Mouse (Mus musculus) heart, embryonic 15.5 days (tissue): ENCODE measurements at regions not wholly inside any gene's neighbourhood (a gene's known extent, or its start where the extent isn't known, plus 50 kb on each side); places are given as distances from the start of the nearest gene placed in this dataset.

Experiments used
- ATAC-seq: fragments of 200-750 bp; cut with Nextera tagmentation; replicated peaks from 2 replicates; pipeline ENCODE4 v1.8.0; 2017; ENCODE audit warnings: low read depth, moderate TSS enrichment; ENCODE audit not compliant: insufficient number of reproducible peaks, insufficient read depth, low FRiP score
- H3K27ac ChIP-seq: fragments of 300-500 bp; sonication (generic); 2 replicates; pipeline ENCODE4 v1.5.1; 2015; ENCODE audit warnings: mild to moderate bottlenecking, inconsistent platforms
- H3K27me3 ChIP-seq: fragments of 300-500 bp; sonication (generic); 2 replicates; pipeline ENCODE4 v1.6.1; 2015; ENCODE audit warnings: inconsistent platforms
- H3K36me3 ChIP-seq: fragments of 300-500 bp; sonication (generic); 2 replicates; pipeline ENCODE4 v1.6.1; 2015; ENCODE audit warnings: mild to moderate bottlenecking, inconsistent platforms
- H3K4me1 ChIP-seq: fragments of 300-500 bp; sonication (generic); replicated peaks from 2 replicates; pipeline ENCODE4 v1.6.1; 2015; ENCODE audit warnings: inconsistent platforms
- H3K4me2 ChIP-seq: fragments of 300-500 bp; sonication (generic); 2 replicates; pipeline ENCODE4 v1.6.1; 2015; ENCODE audit warnings: inconsistent platforms, mild to moderate bottlenecking, moderate library complexity
- H3K4me3 ChIP-seq: fragments of 300-500 bp; sonication (generic); 2 replicates; pipeline ENCODE4 v1.5.1; 2015; ENCODE audit warnings: mild to moderate bottlenecking, inconsistent platforms
- H3K9ac ChIP-seq: fragments of 300-500 bp; sonication (generic); 2 replicates; pipeline ENCODE4 v1.6.1; 2015; ENCODE audit warnings: mild to moderate bottlenecking, inconsistent platforms
- H3K9me3 ChIP-seq: fragments of 300-500 bp; sonication (generic); replicated peaks from 2 replicates; pipeline ENCODE4 v1.6.1; 2016; ENCODE audit warnings: inconsistent platforms
- WGBS: fragments of 180-500 bp; shearing (Covaris S2); methylation state at CpG from one replicate; pipeline ENCODE4 v1.1.7; 2015; ENCODE audit warnings: mixed read lengths; 5-methylcytosine and 5-hydroxymethylcytosine counted together

DNA sequence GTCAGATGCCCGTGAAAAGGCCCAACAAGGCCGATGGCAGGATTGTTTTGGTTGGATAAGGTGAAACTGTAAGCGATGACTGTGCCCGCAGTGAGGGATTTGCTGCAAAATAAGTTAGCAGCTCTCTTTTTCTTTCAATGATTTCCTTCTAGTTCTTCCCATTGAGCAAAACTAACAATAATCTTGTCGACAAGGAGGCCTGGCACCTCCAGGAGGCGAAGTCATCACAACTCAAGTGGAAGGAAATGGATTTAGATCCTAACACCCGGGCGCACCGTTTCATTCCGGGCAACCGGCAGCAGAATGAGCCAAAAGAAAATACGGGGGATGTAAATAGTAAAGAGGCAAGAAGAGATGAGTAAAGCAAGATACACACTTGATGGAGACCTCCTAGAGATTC lies 214.3 kb downstream of the Btg1 start:
- H3K9me3 ChIP-seq = no peaks in the 10 kb centered on the region
- ATAC-seq = no peak
- WGBS = 77% methylated on average over 12 of the region's 12 CpGs
- no peaks in the 10 kb centered on the region for H3K27me3 ChIP-seq
- no peaks in the 10 kb centered on the region for H3K36me3 ChIP-seq
- H3K9ac ChIP-seq = no peak overlapping the region
- H3K4me3 ChIP-seq = no peak overlapping the region
- no peak overlapping the region for H3K27ac ChIP-seq
- no peaks in the 10 kb centered on the region; the same call in 1 of the 2 replicates for H3K4me1 ChIP-seq
- H3K4me2 ChIP-seq = no peak overlapping the region

DNA sequence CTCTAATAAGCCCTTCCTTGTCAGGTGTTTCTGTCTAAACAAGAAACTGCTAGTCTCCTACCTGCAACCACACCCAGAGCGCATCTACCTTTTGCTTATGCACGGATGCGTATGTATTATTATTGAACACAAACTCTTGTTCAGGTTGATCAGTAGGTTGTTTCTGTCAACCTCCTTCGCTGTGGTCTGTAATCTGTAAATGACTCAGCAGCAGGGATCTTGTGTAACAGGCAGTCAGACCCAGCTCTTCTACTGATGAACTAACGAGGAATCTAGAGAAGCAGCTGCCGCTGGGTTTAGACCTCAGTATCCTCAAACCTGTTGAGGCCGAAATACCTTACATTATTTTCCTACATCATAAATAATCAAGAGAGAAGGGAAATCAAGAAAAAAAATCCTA lies 220.4 kb downstream of the Btg1 start:
- H3K36me3 ChIP-seq = no peaks in the 10 kb centered on the region
- WGBS = 84% methylated on average over 7 of the region's 7 CpGs
- H3K4me2 ChIP-seq = no peak overlapping the region
- H3K4me1 ChIP-seq = no peaks in the 10 kb centered on the region
- no peaks in the 10 kb centered on the region for H3K9me3 ChIP-seq
- no peaks in the 10 kb centered on the region for H3K27me3 ChIP-seq
- no peak overlapping the region for H3K9ac ChIP-seq
- no peak for ATAC-seq
- no peak overlapping the region for H3K4me3 ChIP-seq
- no peak overlapping the region for H3K27ac ChIP-seq

DNA sequence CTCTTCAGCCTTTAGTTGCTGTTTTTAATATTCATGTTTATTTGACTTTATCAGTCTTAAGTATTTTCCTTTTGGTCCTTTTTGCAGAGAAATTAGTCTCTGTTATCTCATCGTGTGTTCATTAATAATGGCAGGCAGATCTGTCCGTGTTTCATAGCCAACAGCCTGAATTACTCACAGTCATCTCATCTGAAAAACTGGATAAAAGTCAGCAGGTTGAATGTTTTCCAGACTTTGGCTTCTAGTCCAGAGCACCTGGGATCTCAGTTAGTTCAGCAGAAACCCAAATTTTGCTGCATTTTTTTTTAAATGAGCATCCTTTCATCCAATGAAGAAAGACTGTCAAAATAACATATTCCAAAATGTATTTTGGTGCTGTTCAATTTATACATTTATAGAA lies 224.3 kb downstream of the Btg1 start:
- no peak for ATAC-seq
- WGBS = 68% methylated on average over 2 of the region's 2 CpGs
- no peak overlapping the region for H3K4me2 ChIP-seq
- H3K36me3 ChIP-seq = no peaks in the 10 kb centered on the region
- no peaks in the 10 kb centered on the region for H3K27me3 ChIP-seq
- no peaks in the 10 kb centered on the region for H3K4me1 ChIP-seq
- no peak overlapping the region for H3K27ac ChIP-seq
- no peaks in the 10 kb centered on the region for H3K9me3 ChIP-seq
- H3K9ac ChIP-seq = no peak overlapping the region
- no peak overlapping the region for H3K4me3 ChIP-seq

DNA sequence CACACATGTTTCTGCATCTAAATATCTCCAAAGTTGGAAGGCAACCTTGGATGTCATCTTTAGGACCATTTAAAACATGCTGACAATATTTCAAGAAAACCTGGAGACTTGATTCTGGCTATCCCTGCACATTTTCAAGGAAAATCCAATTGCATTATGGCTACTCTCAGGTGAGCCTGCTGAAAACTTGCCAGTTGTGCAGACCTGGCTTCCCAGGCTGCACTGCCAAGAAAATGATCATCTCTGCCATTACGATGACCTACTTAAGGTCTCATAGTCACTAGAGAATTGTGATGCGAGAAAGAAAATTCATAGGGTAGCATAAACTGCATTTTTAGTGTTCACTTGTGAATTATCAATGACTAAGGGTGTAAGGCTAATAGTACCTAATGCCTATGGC lies 225.2 kb downstream of the Btg1 start:
- Histone ChIP-seq H3K9me3 (no peaks in the 10 kb centered on the region), H3K36me3 (no peaks in the 10 kb centered on the region), H3K4me3 (no peak overlapping the region), H3K4me1 (no peaks in the 10 kb centered on the region), H3K4me2 (no peak overlapping the region), H3K27me3 (no peaks in the 10 kb centered on the region), H3K9ac (no peak overlapping the region), H3K27ac (no peak overlapping the region)
- WGBS = 87% methylated on average over 2 of the region's 2 CpGs
- no peak for ATAC-seq

DNA sequence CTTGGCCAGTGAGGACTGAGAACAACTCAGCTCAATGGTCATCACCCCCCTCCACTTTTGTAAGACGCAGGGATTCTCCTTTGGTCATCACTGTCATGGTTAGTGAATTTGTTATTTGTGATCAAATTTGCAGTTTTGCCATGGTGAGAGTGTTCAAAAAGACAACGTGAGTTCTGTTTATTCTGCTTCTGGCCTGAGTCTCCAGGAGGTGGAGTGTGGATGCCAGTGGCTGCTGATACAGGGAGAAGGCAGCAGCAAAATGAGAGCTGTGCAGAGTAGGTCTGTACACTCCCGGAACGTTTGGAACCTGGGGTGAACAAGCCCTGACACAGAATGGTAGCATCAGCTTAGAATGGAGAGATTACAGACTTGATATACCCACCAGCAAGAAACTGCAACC lies 229.1 kb downstream of the Btg1 start:
- H3K9me3 ChIP-seq = no peaks in the 10 kb centered on the region
- no peaks in the 10 kb centered on the region for H3K36me3 ChIP-seq
- H3K4me3 ChIP-seq = no peak overlapping the region
- no peak overlapping the region for H3K27ac ChIP-seq
- H3K4me1 ChIP-seq = no peaks in the 10 kb centered on the region
- ATAC-seq = no peak
- no peak overlapping the region for H3K4me2 ChIP-seq
- no peaks in the 10 kb centered on the region for H3K27me3 ChIP-seq
- WGBS = 68% methylated on average over 4 of the region's 4 CpGs
- no peak overlapping the region for H3K9ac ChIP-seq

DNA sequence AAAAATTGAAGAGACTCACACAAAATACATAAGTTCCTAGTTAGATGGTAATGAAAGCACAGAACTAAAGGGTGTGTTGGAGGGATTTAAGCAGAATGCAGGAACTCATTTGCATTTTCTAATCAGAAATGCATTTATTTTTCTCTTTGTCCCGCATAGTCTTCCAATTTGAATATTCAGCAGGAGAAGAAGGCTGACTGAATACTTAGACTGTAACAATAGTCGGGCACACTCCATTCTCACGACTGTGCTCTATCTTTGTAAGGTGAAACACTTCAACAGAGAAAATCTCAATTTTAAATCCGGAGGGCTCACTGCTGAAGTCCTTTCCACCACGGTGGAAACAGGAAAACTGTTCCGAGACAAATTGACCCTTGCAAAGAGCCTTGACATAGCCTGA lies 230.2 kb downstream of the Btg1 start:
- no peak overlapping the region for H3K4me3 ChIP-seq
- H3K4me1 ChIP-seq = no peaks in the 10 kb centered on the region
- H3K9ac ChIP-seq = no peak overlapping the region
- H3K27me3 ChIP-seq = no peaks in the 10 kb centered on the region
- no peak for ATAC-seq
- H3K27ac ChIP-seq = no peak overlapping the region
- no peaks in the 10 kb centered on the region for H3K36me3 ChIP-seq
- H3K9me3 ChIP-seq = no peaks in the 10 kb centered on the region
- H3K4me2 ChIP-seq = no peak overlapping the region
- WGBS = 65% methylated on average over 6 of the region's 6 CpGs

DNA sequence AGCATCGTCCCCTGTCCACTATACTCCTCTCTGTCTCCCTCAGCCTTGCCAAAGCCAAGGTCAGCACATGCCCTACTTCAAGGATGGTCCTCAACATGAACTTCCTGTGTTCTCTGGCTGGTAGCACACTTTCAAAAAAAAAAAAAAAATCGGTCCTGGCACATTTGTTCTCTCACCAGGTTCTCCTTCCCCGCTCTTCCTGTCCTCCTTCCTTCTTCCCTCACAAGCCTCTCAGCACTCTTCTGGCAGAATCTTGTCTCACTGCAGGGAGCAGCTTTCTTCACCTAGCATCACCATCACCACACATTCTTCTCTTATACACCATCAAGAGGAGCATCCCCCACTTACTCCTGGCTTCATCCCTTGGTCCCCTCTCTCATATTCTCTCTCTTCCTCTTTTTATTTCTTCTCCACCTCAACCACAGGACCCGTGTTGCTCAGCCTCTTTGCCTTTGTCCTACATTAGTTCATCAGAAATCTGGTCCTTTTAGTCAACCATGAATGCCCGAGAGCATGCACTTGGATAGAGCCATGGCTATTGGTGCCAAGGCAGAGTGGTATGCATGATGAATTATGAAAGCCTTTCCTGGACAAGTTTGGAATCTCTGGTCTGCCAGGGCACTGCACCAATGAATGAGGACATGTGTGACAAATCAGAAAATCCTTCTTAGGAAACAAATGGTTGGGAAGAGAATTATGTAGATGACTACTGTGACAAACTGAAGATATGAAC lies 230.8 kb downstream of the Btg1 start:
- no peak overlapping the region for H3K4me2 ChIP-seq
- H3K9ac ChIP-seq = no peak overlapping the region
- no peaks in the 10 kb centered on the region for H3K9me3 ChIP-seq
- no peak overlapping the region for H3K27ac ChIP-seq
- WGBS = 65% methylated on average over 5 of the region's 5 CpGs
- no peaks in the 10 kb centered on the region for H3K36me3 ChIP-seq
- no peak for ATAC-seq
- no peak overlapping the region for H3K4me3 ChIP-seq
- H3K27me3 ChIP-seq = no peaks in the 10 kb centered on the region
- no peaks in the 10 kb centered on the region for H3K4me1 ChIP-seq

DNA sequence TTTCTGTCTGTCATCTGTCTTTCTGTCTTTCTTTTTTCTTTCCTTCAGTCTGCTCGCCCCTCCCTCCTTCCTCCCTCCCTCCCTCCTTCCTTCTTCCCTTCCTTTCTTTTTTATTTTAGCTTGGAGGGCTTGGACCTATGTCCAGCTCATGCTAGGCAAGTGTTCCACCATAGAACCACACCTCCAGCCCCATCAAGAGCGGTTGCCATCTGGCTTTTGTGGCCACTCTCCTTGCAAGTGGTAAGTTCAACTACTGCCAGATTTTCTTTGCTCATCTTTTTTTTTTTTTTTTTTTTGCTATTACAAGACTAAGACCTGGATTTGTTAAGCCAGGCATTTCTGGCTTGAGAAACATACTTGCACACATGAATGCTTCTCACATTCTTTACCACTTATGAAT lies 231.7 kb downstream of the Btg1 start:
- no peak for ATAC-seq
- 88% methylated on average over 2 of the region's 2 CpGs for WGBS
- H3K4me2 ChIP-seq = no peak overlapping the region
- H3K27ac ChIP-seq = no peak overlapping the region
- no peaks in the 10 kb centered on the region for H3K4me1 ChIP-seq
- H3K36me3 ChIP-seq = no peaks in the 10 kb centered on the region
- H3K27me3 ChIP-seq = no peaks in the 10 kb centered on the region
- no peaks in the 10 kb centered on the region for H3K9me3 ChIP-seq
- no peak overlapping the region for H3K4me3 ChIP-seq
- H3K9ac ChIP-seq = no peak overlapping the region

DNA sequence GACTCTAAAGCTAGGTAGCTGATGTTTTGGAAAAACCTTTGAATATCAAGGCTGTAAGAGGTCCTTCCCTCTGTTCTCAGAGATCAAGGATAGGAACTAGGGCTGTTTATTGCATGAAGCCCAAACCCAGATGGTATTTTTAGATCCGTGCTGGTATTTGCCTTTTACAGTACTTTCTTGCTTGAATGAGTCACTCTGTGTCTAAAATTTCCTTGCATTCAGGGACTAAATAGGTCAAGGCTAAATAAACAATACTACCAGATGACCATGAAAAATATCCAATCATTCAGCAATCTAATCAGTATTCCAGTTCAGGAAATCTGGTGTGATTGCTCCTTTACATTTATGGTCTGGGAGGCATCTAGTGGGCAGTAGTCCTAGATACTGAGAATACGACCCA lies 243.6 kb downstream of the Btg1 start:
- no peaks in the 10 kb centered on the region for H3K36me3 ChIP-seq
- ATAC-seq = no peak
- H3K4me3 ChIP-seq = no peak overlapping the region
- no peaks in the 10 kb centered on the region for H3K27me3 ChIP-seq
- no peaks in the 10 kb centered on the region for H3K4me1 ChIP-seq
- no peak overlapping the region for H3K9ac ChIP-seq
- 58% methylated on average over 2 of the region's 2 CpGs for WGBS
- no peaks in the 10 kb centered on the region for H3K9me3 ChIP-seq
- no peak overlapping the region for H3K27ac ChIP-seq
- H3K4me2 ChIP-seq = no peak overlapping the region

DNA sequence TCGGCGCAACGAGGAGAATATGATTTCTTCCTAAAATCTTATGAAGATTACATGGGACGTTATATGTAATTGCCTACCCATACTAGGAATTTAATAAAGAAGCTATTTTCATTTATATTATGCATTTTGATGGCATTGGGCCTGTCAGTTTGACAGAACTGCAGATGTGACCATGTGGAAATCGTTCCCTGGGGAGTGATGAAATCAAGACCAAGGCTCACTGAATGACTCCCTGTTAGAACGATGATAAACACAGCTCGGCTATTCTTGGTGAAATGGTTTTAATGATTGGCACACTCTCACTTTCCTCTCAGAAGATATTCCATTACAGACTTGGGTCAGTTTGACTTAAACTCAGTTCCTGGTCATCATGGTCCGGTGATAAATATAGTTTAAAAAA lies 246.4 kb downstream of the Btg1 start:
- Histone ChIP-seq H3K9ac (no peak overlapping the region), H3K4me3 (no peak overlapping the region), H3K4me1 (no peaks in the 10 kb centered on the region), H3K4me2 (no peak overlapping the region), H3K9me3 (no peaks in the 10 kb centered on the region), H3K36me3 (no peaks in the 10 kb centered on the region), H3K27ac (no peak overlapping the region), H3K27me3 (no peaks in the 10 kb centered on the region)
- ATAC-seq = no peak
- WGBS = 70% methylated on average over 8 of the region's 8 CpGs

DNA sequence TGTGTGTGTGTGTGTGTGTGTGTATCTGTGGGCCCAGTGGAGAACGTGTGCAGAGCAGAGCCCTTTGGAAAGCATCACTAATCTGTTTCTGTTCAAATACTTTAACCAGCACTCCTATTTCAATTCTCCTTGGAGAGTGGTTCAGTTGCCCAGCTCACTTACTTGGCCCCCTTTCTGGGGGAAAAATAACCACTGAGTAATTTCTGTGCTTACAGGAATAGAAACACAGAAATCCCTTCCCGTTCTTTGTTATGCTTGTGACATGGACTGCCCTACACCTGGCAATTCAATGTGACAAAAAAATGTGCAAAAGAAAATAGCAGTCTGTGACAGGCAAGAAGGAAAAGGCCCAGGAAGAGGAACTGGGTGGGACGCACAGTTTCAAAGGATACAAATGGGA lies 249.7 kb downstream of the Btg1 start:
- H3K27me3 ChIP-seq = no peaks in the 10 kb centered on the region
- no peaks in the 10 kb centered on the region for H3K9me3 ChIP-seq
- H3K36me3 ChIP-seq = no peaks in the 10 kb centered on the region
- no peak for ATAC-seq
- no peak overlapping the region for H3K4me2 ChIP-seq
- no peaks in the 10 kb centered on the region for H3K4me1 ChIP-seq
- no peak overlapping the region for H3K27ac ChIP-seq
- H3K4me3 ChIP-seq = no peak overlapping the region
- WGBS = 65% methylated on average over 3 of the region's 3 CpGs
- no peak overlapping the region for H3K9ac ChIP-seq

DNA sequence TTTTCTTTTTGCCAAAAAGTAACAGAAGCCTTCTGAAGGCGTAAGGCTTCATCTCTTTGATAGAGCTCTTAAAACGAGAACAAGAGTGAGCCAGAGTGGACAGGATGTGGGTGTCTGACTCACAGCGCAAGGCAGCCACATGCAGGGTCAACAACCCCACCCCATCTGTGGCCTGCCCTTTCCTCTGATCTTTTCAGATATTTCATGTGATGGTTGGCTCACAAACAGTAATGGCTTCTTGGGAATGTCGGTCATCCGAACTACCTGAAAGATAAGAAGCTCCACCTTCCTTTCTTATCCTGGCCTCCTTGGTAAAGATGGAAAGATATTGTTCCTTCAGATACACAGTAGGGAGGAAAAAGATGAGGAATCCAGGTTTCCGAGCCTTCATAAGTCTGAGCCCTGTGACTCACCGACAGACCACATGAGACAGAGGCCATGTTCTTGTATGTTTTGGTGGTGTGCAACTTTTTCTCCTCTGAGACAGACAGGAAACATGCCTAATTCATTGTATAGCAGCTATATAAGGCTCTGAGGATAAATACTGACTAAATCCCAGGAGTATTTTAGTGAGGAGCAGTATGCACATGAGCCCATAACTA lies 254.9 kb downstream of the Btg1 start:
- no peaks in the 10 kb centered on the region for H3K27me3 ChIP-seq
- no peaks in the 10 kb centered on the region for H3K4me1 ChIP-seq
- H3K36me3 ChIP-seq = no peaks in the 10 kb centered on the region
- no peak overlapping the region for H3K4me3 ChIP-seq
- no peak overlapping the region for H3K9ac ChIP-seq
- no peaks in the 10 kb centered on the region for H3K9me3 ChIP-seq
- no peak overlapping the region for H3K4me2 ChIP-seq
- H3K27ac ChIP-seq = no peak overlapping the region
- 72% methylated on average over 7 of the region's 7 CpGs for WGBS
- ATAC-seq = no peak
